Mouse (Mus musculus) liver (tissue): Measurements from ENCODE around the gene Dgkb.

ENCODE experiments used
- DNase-seq: peaks from one replicate; pipeline ENCODE4 v3.0.0-alpha.2; 2020; ENCODE audit warnings: mixed read lengths

Dgkb gene

DNA sequence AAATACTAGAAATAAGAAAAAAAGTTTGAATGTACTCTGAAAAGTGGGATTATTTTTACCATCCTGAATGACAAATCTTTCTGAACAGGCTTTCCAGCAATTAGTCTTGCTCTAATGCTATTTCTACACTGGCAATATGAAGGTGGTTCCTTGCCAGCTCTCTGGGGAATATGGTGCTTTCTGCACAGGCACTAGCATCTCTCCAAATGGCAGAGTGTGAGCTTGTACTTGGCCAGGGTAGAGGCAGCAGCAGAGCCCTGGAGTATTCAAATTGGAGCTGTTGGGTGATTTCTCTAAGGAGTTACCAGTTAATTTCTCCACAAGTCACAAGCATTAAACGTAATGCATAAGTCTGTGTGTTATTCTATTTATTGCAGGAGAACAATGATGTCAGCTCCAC, 569.5 kb downstream of the Dgkb start:
- DNase-seq = no peak

DNA sequence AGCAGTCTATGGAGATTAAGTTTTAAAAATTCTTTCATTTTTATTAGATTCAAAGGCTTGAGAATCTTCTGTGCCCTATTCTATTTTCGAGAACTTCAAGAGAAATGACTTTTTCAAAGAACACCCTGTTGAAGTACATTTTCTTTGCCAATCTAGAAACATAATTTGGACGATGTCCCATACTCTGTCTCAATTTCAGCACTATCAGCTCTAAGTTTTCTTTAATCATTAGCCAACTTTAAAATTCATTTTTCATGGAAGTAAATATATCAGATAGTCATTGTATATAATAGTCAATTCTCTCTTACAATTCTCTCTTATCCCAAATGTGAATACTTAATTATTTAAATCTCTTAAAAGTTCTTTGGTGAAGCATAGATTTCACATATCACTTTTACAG, 570.1 kb downstream of the Dgkb start:
- no peak for DNase-seq

DNA sequence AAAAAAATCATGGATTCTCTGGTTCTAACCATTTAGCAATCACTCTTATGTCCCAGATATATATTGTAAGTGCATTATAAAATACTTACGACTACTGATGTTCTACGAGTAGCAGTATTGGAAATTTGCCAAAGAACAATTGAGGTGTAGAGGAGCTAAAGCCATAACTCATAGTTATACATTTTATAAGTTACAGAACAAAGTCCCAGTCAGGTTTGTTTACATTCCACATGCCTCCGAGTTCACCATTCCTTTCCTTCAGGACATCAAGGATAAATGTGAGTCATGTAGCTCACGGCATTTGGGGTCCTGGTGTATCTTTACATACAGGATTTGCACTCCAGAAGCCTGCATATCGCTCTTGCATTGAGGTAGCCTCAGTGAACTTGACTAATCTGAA, 570.7 kb downstream of the Dgkb start:
- no peak for DNase-seq

DNA sequence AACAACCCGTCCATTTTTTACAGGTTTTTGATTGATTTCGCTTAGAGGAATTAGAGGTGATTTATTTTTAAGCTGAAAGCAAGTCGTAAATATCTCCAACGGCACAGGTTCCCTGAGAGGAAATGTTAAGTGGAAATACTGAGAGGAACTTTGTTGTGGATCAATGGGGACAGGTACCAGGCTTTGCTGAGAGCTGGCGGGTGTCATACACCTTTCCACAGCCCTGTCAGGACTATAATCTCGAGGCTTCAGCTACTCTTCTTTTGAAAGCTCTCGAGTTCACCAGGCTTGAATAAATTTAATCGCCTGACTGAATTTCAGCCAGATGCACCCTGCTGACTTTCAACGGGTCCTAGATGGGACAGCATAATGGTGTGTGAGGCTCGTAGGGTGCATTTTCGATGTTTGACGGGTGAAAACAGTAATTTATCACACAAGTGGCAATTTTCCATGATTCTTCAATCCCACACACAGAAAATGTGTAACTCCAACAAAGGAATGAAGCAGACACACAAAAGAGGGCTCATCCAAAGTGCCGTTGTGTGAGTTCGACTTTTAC, 580.3 kb downstream of the Dgkb start:
- DNase-seq = no peak

DNA sequence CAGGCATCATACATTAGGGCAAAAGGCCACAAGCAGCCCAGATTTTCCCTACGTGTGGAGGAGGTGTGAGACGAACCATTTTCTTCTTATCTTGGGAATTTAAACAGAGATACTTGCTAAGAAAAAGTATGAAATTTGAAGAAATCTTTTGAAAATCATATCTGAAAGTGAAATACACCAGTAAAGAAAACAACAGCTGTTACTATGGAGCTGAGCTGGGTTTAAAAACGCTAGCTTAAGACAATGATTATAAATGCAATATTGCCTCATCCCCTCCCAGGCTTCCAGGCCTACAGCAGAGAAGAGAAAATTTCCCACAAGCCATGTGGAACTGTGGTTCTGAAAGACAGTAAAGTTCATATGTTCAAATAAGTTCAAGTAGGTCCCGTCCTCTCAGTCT, 582.6 kb downstream of the Dgkb start:
- DNase-seq = no peak

DNA sequence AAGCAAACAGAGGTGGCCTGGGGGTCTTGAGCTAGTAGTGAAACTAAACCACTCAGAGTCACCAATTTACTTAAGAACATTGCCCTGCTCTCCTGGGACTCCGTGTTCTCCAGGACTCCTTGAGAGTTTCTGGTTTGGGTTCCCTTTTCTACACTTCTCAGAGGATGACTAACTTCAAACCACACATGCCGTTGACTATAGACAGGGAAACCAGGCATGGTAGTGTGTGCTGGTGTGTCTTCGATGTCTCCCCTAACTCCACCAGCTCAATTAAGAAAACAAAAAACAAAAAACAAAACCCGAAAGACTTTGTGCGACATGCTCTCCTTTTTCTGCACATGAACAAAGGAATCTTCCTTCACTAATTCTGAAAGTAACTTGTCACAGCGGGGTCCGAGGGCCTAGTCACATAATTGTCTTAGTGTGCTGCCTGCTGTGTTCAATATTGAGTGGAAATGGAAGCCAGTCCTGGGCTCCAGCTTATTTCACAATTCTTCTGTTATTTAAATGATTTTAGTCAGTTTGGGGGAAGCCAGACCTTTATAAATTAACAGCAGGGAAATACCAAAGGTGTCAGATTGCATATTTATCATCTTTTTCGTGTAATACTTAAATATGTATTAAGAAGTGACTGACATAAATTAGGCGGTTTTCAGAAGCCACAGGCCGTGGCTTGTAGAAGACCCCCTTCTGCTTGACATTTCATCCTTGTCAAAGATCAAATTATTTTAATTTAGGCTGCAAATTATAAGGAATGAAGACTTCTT, 618.0 kb downstream of the Dgkb start:
- no peak for DNase-seq

DNA sequence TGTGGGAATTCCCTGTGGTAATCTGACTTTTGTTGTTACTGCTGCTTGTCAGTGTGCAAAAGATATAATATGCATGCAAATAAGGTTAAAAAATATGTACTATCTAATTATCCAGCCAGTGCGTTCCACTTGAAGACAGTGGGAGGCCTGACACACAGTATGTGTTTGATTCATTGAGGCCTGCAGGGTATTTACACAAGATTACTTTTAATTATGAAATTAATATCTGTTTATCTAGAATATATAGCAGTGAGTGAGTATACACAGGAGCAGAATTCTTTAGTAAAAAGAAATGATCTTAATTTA, 618.6 kb downstream of the Dgkb start:
- no peak for DNase-seq

DNA sequence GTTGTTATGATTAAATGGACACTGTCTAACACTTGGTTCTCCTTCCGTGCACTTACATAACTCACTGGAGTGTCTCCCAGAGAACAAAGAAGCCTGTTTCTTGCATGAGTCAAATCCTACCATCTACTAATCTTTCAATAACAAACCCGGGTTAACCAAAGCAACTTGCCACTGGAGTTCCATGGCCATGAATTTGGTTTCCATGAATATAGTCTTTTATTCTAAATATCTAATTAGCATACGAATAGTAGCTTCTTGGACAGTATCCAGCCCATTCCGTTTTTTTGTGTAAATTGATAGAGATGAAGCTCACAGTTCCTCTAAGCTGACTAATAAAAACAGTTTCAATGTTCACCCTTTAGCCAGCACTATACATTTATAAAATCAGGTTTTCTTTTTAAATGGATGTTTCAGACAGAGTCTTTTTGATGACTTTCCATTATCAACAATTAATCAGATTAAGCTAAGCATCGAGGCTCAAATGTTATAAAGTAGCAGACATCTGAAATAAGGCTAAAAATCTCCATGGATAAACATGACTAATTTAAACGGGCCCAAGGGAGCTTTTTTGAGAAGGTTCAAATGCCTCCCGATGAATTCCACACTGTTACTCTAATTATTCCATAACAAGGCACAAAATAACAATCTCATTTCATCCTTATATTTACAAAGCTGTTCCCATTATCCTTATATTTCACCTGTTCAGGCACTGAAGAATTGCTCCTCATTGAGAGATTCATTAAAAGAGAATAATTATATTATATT, 633.0 kb downstream of the Dgkb start:
- no peak for DNase-seq

DNA sequence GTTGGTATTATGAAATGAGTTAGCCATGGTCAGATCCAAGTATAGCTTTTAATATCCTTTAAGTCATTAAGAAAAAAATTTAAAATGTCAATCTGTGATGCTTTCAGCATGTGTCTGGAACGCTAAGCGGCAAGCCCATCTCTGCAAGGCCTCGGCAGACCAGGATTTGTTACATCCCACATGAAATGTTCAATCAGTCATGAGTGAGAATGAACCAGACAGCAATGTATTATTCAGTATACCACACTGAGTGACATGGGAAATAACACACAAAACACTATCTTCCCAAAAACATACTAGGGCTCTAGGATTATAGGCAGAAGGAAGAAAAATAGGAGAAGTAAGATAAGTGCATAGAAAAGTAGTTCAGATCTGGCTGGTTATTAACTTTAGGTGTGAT, 634.2 kb downstream of the Dgkb start:
- DNase-seq = no peak

DNA sequence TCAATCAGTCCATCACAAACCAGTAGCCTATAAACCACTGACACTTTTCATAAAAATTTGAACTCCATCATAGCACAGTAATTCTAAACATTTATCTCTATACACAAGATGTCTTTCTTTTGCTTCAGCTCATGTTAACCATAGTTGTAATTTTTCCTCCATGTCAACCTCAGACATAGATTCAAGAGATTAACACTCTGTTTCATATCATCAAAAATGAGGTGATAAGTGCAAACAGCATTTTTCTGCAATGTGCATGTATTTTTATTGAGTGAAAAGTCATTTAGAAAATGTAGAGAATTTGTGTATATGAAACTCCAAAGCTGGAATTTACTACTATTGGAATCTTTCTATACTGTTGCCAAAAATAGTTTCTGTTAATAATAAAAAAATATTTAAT, 650.7 kb downstream of the Dgkb start:
- no peak for DNase-seq

DNA sequence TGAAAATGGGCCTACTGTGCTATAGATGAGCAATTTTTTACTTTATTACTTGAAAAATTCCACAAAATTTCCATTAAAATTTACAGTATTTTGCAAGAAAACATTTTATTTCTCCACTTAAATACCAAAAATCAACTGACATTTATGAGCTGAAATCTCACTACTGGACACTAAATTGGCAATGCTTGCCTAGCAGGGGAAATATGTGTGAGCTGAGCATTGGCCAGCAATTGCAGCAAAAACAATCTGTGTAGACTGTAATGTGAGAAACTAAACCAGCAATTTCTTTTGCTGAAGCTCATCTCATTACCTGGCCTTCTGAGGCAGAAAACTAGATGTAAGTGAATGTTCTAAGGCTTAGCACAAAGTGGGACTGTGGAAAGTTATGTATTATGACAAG, 651.1 kb downstream of the Dgkb start:
- DNase-seq = no peak

DNA sequence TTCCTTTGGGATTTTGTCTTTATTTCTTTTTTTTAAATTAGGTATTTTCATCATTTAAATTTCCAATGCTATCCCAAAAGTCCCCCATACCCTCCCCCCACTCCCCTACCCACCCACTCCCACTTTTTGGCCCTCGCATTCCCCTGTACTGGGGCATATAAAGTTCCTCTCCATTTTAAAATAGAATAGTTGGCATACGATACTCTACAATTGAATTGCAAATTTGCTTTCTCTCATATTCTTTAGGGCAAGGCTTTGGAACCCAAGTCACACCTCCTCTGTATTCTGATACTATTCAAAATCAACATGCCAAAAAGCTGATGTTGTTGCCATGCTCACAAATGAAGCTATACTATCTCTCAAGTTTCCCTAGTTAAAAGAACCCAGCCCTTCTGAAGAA, 679.7 kb downstream of the Dgkb start:
- no peak for DNase-seq

DNA sequence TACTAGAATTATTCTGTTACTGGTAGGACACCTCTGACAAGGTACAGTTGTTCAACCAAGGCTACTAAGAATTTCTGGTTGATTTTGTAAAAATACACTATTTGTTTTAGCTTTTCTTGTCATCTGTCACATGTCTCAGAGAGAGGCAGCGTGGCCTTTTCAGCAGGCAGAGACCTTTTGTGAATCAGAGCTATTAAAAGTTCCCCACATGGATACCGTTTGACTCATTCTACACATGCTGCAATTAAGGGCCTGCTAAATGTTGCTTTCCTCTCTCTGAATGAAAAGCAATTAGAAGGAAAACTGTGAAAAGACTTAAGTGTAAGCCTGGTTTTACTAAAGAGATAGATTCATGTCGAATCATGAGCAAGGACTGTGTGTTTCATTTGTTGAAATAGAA, 683.4 kb downstream of the Dgkb start:
- no peak for DNase-seq

DNA sequence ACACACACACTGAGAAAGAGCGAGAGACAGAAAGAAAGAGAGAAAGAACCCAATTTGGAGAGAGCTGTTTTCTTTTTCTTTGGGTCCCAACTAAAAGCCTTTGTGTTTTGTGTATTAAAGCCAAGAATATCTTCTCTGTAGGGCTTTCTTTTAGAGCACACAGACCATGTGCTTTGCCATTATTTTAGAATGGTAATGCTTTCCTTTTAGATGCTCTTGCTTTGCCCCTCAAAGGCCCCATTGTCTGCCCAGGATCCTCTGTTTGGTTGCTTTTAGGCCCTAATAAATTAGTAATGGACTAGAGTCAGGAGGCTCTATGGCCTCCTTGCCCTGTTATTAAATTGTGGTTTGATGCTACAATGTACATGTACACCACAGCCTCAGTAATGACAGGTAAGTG, 690.7 kb downstream of the Dgkb start:
- no peak for DNase-seq

DNA sequence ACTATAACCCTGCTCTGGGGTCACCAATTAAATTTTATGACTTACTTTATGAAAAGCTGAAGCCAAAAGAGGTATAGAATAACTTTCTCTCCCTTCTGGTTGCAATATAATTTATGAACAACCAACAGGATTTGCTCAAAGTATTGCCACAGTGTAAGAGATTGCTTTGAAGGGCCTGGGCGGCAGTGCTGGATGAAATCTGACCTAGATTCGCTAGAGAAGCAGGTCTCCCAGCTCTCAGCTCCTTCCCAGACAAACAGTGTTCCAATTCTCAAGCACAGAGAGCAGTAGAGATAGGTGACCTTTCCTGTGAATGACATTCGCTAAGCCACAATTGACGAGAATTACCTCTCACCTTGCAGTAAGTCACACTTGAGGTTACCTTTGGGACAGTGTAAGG, 727.9 kb downstream of the Dgkb start:
- DNase-seq = no peak

DNA sequence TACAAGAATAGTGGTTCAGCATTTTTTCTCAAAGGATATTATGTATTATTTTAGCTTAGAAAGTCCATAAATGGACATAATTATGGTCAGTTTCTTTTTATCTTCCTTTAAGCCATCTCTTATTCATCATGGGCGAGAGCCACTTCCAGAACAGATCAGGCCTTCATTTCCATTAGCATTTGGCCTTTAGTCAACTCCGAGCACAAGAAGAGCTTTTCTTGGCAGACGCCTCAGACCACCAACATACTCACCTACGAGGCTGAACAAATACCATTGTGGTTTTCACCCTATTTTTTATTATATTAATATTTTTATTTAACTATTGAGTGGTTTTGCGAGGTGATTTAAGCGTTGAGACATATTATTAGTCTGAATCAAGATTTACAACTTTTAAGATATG, 759.6 kb downstream of the Dgkb start:
- no peak for DNase-seq

DNA sequence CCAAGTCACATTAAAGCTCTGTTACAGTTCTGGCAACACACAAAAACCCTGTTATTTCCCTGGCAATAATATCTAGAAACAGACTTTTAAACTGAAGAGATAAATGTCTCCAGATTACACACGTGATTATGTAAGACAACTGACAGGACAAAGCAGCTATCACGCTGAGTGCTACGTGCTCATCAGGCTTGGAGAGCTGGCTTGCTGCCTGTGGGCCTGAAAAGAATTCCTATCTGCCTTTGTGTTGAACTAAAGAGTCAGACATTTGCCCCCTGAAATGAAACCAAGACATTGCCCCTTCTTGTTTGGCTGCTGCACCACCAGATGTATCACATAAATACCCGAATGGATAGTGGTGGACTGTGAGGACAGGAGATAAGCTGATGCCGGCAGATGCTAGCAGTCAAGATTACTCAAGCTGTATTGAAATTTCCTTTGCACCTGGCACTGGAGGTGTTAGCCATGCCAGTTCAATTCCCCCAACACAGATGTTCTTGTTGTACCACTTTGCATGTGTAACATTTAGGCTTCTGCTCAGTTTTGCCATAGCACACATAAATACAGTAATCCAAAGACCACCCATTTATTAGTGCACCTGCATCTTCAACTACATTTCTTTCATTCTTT, 761.8 kb downstream of the Dgkb start:
- no peak for DNase-seq

DNA sequence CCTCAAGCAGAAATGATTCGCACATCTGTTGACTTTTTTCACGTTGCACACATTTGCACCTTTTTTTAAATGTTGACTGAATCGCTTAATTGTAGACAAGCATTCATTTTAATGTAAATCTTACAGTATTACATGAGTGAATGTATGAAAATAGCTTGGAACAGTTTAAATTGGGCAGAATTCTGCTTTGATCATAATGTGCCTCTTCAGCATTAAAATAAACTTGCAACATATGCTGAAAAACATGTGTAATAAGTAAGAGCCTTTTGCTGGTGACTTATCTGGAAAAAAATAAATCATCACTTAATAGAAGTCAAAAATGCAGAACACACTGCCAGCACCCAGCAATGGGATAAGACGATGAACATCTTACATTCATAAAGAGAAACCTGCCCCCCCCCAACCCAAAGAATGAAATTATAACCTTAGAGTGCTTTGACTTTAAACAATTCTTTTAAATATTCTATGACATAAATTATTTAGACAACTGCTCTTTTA, 768.9 kb downstream of the Dgkb start:
- no peak for DNase-seq

DNA sequence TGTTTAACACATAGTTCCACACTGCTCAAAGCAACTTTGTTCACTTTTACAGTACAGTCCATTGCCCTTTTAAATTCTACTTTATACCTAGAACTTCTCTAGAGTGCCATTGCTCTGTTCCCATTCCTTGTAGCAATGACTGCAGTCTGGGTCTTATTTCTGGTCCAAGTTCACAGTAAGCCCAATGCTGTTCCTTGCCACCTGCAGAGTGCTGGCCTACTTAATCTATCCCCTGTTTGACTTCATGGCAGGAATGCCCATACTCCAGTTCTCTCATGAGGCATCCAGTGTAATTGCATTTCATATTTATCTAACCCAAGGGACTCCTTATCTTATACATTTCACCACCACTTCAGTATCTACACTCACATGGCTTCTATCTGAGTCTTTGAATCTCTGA, 772.4 kb downstream of the Dgkb start:
- no peak for DNase-seq

DNA sequence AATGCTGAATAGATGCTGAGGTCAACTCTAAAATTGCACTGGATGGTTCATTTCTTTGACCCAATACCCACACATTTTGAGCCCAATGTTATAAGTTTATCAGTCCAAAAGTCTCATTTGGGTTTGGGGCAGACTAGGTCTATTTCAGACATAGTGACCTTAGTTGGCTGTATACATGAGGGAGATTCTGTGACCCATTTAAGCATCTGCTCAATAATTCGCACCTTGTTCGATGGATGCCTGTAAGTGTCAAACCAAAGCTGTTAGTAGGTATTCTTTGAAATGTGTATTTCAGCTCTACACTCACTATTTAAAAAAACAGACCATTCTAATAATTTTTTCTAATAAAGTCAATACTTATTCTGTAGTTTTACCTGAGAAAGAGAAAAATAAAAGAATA, 776.1 kb downstream of the Dgkb start:
- DNase-seq = no peak

DNA sequence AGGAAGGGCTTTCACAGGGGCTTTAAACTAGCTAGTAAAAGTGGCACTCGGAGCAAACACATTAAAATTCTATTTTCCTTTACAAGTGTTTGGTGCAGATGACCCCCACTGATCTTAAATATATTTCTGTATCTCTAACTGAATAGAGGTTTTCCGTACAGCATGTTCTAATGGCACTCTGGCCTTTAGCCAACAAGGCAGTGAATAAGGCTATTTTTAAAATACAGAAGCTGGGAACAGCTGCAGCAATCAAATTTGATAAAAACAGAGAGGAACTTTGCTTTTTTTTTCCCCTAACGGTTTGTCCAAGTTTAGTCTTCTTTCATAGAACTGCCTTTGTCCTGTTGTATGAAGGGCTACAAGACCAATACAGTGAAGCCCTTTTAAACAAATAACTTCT, 776.5 kb downstream of the Dgkb start:
- no peak for DNase-seq

DNA sequence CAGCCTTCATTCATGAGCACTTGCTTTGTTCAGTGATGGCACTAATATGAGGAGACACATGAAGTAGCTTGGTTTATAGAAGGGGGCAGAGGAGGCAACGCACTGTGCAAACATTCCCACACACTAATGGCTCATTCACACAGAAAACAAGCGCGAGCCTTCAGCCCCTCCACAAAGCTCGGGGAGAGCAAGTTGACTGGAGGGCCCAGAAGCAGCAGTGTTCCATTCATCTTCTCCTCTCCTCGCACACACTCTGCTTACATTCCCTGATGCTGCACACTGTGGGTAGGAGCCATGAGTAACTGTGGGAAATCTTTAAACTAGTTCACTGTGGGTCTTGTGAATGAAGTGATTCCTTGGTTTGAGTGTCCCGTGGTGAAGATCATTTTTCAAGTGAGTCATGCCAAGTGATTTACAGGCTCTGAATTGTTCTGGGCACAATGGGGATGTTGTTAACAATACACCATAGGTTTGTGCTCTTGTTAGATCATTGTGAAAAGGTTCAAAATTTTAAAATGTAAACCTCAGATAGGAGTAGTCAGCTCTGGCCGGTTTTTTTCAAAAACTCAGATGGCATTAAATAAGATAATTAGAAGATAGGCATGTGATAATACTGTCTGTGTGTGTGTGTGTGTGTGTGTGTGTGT, 779.0 kb downstream of the Dgkb start:
- no peak for DNase-seq

DNA sequence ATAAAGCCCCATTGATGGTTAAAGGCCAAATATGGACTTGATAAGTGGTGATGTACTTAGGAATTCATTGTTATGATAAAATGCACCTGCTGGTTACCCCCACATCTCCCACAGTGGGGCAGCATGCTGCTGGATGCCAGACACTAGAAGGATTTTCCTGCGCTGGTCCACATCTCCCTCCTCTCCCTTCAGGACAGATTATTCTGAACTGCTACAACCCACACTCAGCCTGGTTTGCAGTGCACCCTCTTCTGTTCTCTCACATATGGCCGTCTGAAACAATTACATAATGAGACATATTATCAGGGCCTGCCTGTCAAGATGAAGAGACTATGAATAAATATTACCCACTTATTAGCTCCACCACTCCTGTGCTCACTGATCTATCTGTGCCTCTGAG, 780.6 kb downstream of the Dgkb start:
- DNase-seq = no peak
